Mouse (Mus musculus): ENCODE data around the gene Sema4d.
"Not testable (repeated sequence)": the region's sequence is repeated elsewhere in the genome, so short reads cannot be mapped to it uniquely, and the experiment has no call there.

Gene Sema4d

GRCm38 (mm10) chr13:51679332-51679731 lies 114.2 kb downstream of the Sema4d start:
- no peak for DNase-seq (ENCODE audit: low spot score in 2 of 2)

GRCm38 (mm10) chr13:51678687-51679086 lies 114.9 kb downstream of the Sema4d start:
- DNase-seq (ENCODE audit: low spot score in 2 of 2) = no peak

- no peak for DNase-seq (ENCODE audit: low spot score in 2 of 2)
Measured at GRCm38 (mm10) chr13:51677630-51678185, 115.8 kb downstream of the Sema4d start.

GRCm38 (mm10) chr13:51677041-51677440 lies 116.5 kb downstream of the Sema4d start:
- no peak for DNase-seq (ENCODE audit: low spot score in 2 of 2)

GRCm38 (mm10) chr13:51676641-51677040 lies 116.9 kb downstream of the Sema4d start:
- no peak for DNase-seq (ENCODE audit: low spot score in 2 of 2)

GRCm38 (mm10) chr13:51668195-51668594 lies 125.4 kb downstream of the Sema4d start:
- not testable (repeated sequence) for DNase-seq (ENCODE audit: low spot score in 2 of 2)

GRCm38 (mm10) chr13:51663561-51663960 lies 130.0 kb downstream of the Sema4d start:
- DNase-seq (ENCODE audit: low spot score in 2 of 2) = no peak

- DNase-seq (ENCODE audit: low spot score in 2 of 2) = no peak
Measured at GRCm38 (mm10) chr13:51659573-51659972, 134.0 kb downstream of the Sema4d start.

- DNase-seq (ENCODE audit: low spot score in 2 of 2) = no peak
Measured at GRCm38 (mm10) chr13:51658094-51658493, 135.5 kb downstream of the Sema4d start.

- DNase-seq (ENCODE audit: low spot score in 2 of 2) = no peak
Measured at GRCm38 (mm10) chr13:51656516-51657235, 136.9 kb downstream of the Sema4d start.

- DNase-seq (ENCODE audit: low spot score in 2 of 2) = peak; percentile 46 to 59
Measured at GRCm38 (mm10) chr13:51653961-51654360, 139.6 kb downstream of the Sema4d start.

- no peak for DNase-seq (ENCODE audit: low spot score in 2 of 2)
Measured at GRCm38 (mm10) chr13:51653159-51653558, 140.4 kb downstream of the Sema4d start.

GRCm38 (mm10) chr13:51651408-51652064 lies 142.0 kb downstream of the Sema4d start, which contains the start of gene Secisbp2:
Gene Secisbp2, plus strand, starts transcription at chr13:51651697.
- peak; percentile 91 to 93 for DNase-seq (ENCODE audit: low spot score in 2 of 2)

- no peak for DNase-seq (ENCODE audit: low spot score in 2 of 2)
Measured at GRCm38 (mm10) chr13:51649740-51650139, 143.8 kb downstream of the Sema4d start.

GRCm38 (mm10) chr13:51648237-51648636 lies 145.3 kb downstream of the Sema4d start:
- no peak for DNase-seq (ENCODE audit: low spot score in 2 of 2)

GRCm38 (mm10) chr13:51647770-51648169 lies 145.8 kb downstream of the Sema4d start:
- DNase-seq (ENCODE audit: low spot score in 2 of 2) = no peak

- DNase-seq (ENCODE audit: low spot score in 2 of 2) = no peak
Measured at GRCm38 (mm10) chr13:51646362-51647027, 147.1 kb downstream of the Sema4d start.

GRCm38 (mm10) chr13:51645872-51646271 lies 147.7 kb downstream of the Sema4d start:
- DNase-seq (ENCODE audit: low spot score in 2 of 2) = no peak

GRCm38 (mm10) chr13:51644829-51645789 lies 148.4 kb downstream of the Sema4d start, which contains the start of gene Cks2:
Gene Cks2, plus strand, starts transcription at chr13:51645232.
- DNase-seq (ENCODE audit: low spot score in 2 of 2) = peak; percentile 98

- DNase-seq (ENCODE audit: low spot score in 2 of 2) = no peak
Measured at GRCm38 (mm10) chr13:51643924-51644828, 149.4 kb downstream of the Sema4d start.
